Mouse (Mus musculus) limb, embryonic 10.5 days (tissue): ENCODE results near the gene Tnik. TPM values are rescaled to one million over a fixed set of nuclear protein-coding genes. Genes with fewer than 3 reads are reported as not detected.

Experiments
- DNase-seq: peaks from one replicate; pipeline ENCODE4 v3.0.0-alpha.2; 2017; ENCODE audit warnings: low spot score
- H3K27ac ChIP-seq: fragments of 300-500 bp; sonication (generic); 2 replicates; pipeline ENCODE4 v1.5.1; 2016; ENCODE audit warnings: mild to moderate bottlenecking
- H3K27me3 ChIP-seq: fragments of 300-500 bp; sonication (generic); 2 replicates; pipeline ENCODE4 v1.6.1; 2016; ENCODE audit warnings: low read depth, mild to moderate bottlenecking; ENCODE audit not compliant: poor library complexity, severe bottlenecking
- H3K36me3 ChIP-seq: fragments of 300-500 bp; sonication (generic); 2 replicates; pipeline ENCODE4 v1.6.1; 2016; ENCODE audit warnings: mild to moderate bottlenecking, moderate library complexity
- H3K4me1 ChIP-seq: fragments of 300-500 bp; sonication (generic); 2 replicates; pipeline ENCODE4 v1.6.1; 2016
- H3K4me3 ChIP-seq: fragments of 300-500 bp; sonication (generic); 2 replicates; pipeline ENCODE4 v1.5.1; 2016; ENCODE audit warnings: mild to moderate bottlenecking, moderate library complexity
- H3K9me3 ChIP-seq: fragments of 300-500 bp; sonication (generic); replicated peaks from 2 replicates; pipeline ENCODE4 v1.6.1; 2016; ENCODE audit warnings: mild to moderate bottlenecking
- WGBS: fragments of 180-500 bp; shearing (Covaris S2); methylation state at CpG from one replicate; pipeline ENCODE4 v1.1.7; 2016; 5-methylcytosine and 5-hydroxymethylcytosine counted together
- polyA plus RNA-seq: library from polyadenylated mRNA; unstranded; fragments of >200 nt; fragmentation: Nextera tagmentation; extraction: Ambion mirVana; gene quantifications from 2 replicates; pipeline ENCODE4 v1.2.1, GENCODE M21; 2016

Gene Tnik
- polyA plus RNA-seq, 1 experiment from 2014 or later = 1.9 TPM

- peak overlapping the region; percentile 10; the same call in 1 of the 2 replicates for H3K27ac ChIP-seq
- no peak overlapping the region for H3K4me3 ChIP-seq
- H3K9me3 ChIP-seq = no peaks in the 10 kb centered on the region
- peaks cover 18% of the 10 kb centered on the region; the same call in 1 of the 2 replicates for H3K27me3 ChIP-seq
- WGBS = 65% methylated on average over 4 of the region's 4 CpGs
- H3K4me1 ChIP-seq = peaks cover 22% of the 10 kb centered on the region
- no peak for DNase-seq
- no peaks in the 10 kb centered on the region for H3K36me3 ChIP-seq
These were observed 295.4 kb downstream of the Tnik start for GRCm38 (mm10) chr3:28558328-28558871.

- no peak for DNase-seq
- Histone ChIP-seq H3K9me3 (no peaks in the 10 kb centered on the region; the same call in 1 of the 2 replicates), H3K4me3 (no peak overlapping the region), H3K36me3 (no peaks in the 10 kb centered on the region), H3K27me3 (0 out of 2 replicates have a peak, but pooled peaks cover 6% of the 10 kb centered on the region), H3K27ac (no peak overlapping the region), H3K4me1 (peaks cover 22% of the 10 kb centered on the region)
- 59% methylated on average over 4 of the region's 4 CpGs for WGBS
These were observed 298.4 kb downstream of the Tnik start for GRCm38 (mm10) chr3:28561408-28561807.

- H3K27ac ChIP-seq = no peak overlapping the region
- H3K4me3 ChIP-seq = no peak overlapping the region
- H3K4me1 ChIP-seq = peaks cover 11% of the 10 kb centered on the region
- WGBS = 74% methylated on average over 10 of the region's 10 CpGs
- DNase-seq = peak; percentile 53
- H3K36me3 ChIP-seq = no peaks in the 10 kb centered on the region
- H3K9me3 ChIP-seq = no peaks in the 10 kb centered on the region; the same call in 1 of the 2 replicates
- H3K27me3 ChIP-seq = 0 out of 2 replicates have a peak, but pooled peaks cover 6% of the 10 kb centered on the region
These were observed 299.8 kb downstream of the Tnik start for GRCm38 (mm10) chr3:28562612-28563332.

- Histone ChIP-seq H3K27ac (no peak overlapping the region), H3K27me3 (0 out of 2 replicates have a peak, but pooled peaks cover 4% of the 10 kb centered on the region), H3K36me3 (no peaks in the 10 kb centered on the region), H3K4me3 (no peak overlapping the region), H3K4me1 (no peaks in the 10 kb centered on the region), H3K9me3 (no peaks in the 10 kb centered on the region; the same call in 1 of the 2 replicates)
- DNase-seq = no peak
- 80% methylated on average over 12 of the region's 12 CpGs for WGBS
These were observed 301.6 kb downstream of the Tnik start for GRCm38 (mm10) chr3:28564370-28565357.

DNA sequence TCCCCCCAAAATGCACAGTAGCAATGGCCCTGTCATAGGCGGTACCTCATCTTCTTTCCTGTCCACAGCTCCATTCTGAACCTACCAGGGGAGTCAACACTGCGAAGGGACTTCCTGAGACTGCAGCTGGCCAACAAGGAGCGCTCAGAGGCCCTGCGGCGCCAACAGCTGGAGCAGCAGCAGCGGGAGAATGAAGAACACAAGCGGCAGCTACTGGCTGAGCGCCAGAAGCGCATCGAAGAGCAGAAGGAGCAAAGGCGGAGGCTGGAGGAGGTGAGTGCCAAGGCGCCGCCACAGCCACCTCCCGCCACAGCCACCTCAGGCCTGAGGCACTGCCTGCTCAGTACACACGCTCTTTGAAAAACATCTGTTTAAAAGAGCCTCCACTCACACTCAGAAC lies 314.3 kb downstream of the Tnik start:
- peaks cover 5% of the 10 kb centered on the region for H3K4me1 ChIP-seq
- peak; percentile 50 for DNase-seq
- H3K4me3 ChIP-seq = no peak overlapping the region
- 35% methylated on average over 15 of the region's 15 CpGs for WGBS
- H3K27me3 ChIP-seq = no peaks in the 10 kb centered on the region
- H3K9me3 ChIP-seq = no peaks in the 10 kb centered on the region
- H3K27ac ChIP-seq = no peak overlapping the region
- H3K36me3 ChIP-seq = no peaks in the 10 kb centered on the region

GRCm38 (mm10) chr3:28578950-28579615 lies 316.1 kb downstream of the Tnik start:
- H3K4me1 ChIP-seq = peaks cover 5% of the 10 kb centered on the region
- WGBS = 92% methylated on average over 18 of the region's 18 CpGs
- no peaks in the 10 kb centered on the region for H3K9me3 ChIP-seq
- no peak for DNase-seq
- H3K4me3 ChIP-seq = no peak overlapping the region
- no peak overlapping the region for H3K27ac ChIP-seq
- no peaks in the 10 kb centered on the region for H3K36me3 ChIP-seq
- H3K27me3 ChIP-seq = no peaks in the 10 kb centered on the region

- 91% methylated on average over 9 of the region's 9 CpGs for WGBS
- no peak for DNase-seq
- H3K4me1 ChIP-seq = no peaks in the 10 kb centered on the region
- H3K9me3 ChIP-seq = no peaks in the 10 kb centered on the region
- no peaks in the 10 kb centered on the region for H3K36me3 ChIP-seq
- no peak overlapping the region for H3K4me3 ChIP-seq
- H3K27ac ChIP-seq = no peak overlapping the region
- H3K27me3 ChIP-seq = no peaks in the 10 kb centered on the region
These were observed 322.9 kb downstream of the Tnik start for GRCm38 (mm10) chr3:28585750-28586465.

DNA sequence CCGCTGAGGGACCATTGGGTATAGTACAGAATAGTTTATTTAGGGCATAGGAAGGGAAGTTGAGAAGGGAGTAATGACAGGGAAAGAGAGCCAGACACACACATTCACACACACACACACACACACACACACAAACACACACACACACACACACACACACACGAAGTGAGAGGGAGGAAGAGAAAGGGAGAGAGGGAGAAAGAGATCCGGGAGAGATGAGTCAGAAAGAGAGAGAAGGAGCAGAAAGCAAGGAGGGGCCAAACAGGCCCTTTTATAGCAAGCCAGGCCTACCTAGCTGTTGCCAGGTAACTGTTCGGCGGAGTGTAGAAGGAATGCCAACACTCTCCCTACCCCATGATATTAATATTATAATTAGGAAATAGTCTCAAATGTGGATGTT lies 324.8 kb downstream of the Tnik start:
- no peak overlapping the region for H3K27ac ChIP-seq
- no peak for DNase-seq
- H3K36me3 ChIP-seq = no peaks in the 10 kb centered on the region
- no peaks in the 10 kb centered on the region for H3K27me3 ChIP-seq
- H3K4me3 ChIP-seq = no peak overlapping the region
- WGBS = 80% methylated on average over 5 of the region's 5 CpGs
- H3K4me1 ChIP-seq = no peaks in the 10 kb centered on the region
- H3K9me3 ChIP-seq = no peaks in the 10 kb centered on the region

GRCm38 (mm10) chr3:28591345-28591744 lies 328.3 kb downstream of the Tnik start:
- H3K27me3 ChIP-seq = no peaks in the 10 kb centered on the region
- no peaks in the 10 kb centered on the region for H3K4me1 ChIP-seq
- H3K36me3 ChIP-seq = no peaks in the 10 kb centered on the region
- H3K9me3 ChIP-seq = no peaks in the 10 kb centered on the region
- no peak overlapping the region for H3K27ac ChIP-seq
- H3K4me3 ChIP-seq = no peak overlapping the region
- DNase-seq = no peak
- WGBS = 79% methylated on average over 7 of the region's 7 CpGs

GRCm38 (mm10) chr3:28593922-28594321 lies 330.9 kb downstream of the Tnik start:
- H3K27me3 ChIP-seq = no peaks in the 10 kb centered on the region
- no peaks in the 10 kb centered on the region for H3K9me3 ChIP-seq
- no peaks in the 10 kb centered on the region for H3K4me1 ChIP-seq
- H3K36me3 ChIP-seq = no peaks in the 10 kb centered on the region
- 94% methylated on average over 16 of the region's 16 CpGs for WGBS
- H3K27ac ChIP-seq = no peak overlapping the region
- DNase-seq = no peak
- no peak overlapping the region for H3K4me3 ChIP-seq

- no peaks in the 10 kb centered on the region for H3K36me3 ChIP-seq
- no peak for DNase-seq
- no peaks in the 10 kb centered on the region for H3K4me1 ChIP-seq
- WGBS = 93% methylated on average over 2 of the region's 2 CpGs
- H3K9me3 ChIP-seq = no peaks in the 10 kb centered on the region
- no peaks in the 10 kb centered on the region for H3K27me3 ChIP-seq
- H3K27ac ChIP-seq = no peak overlapping the region
- no peak overlapping the region for H3K4me3 ChIP-seq
These were observed 336.5 kb downstream of the Tnik start for GRCm38 (mm10) chr3:28599476-28599875.

DNA sequence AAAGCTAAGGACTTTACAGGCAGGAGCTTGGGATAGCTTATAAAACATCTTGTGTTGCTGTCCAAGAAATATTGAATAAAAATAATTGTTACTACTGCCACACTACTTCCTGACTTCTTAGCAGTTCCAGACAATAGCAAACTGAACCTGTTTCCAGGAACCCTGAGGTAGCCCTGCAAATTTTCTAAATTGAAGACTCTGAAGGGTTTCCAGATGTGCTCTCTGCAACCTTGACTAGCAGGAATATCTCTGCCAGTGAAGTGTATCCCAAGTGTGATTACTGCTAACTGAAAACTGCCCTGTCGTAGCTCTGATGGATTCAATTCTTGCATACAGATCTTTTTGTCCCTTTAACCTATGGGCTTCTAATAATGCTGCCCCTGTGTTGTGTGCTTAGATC lies 343.7 kb downstream of the Tnik start:
- 56% methylated on average over 1 of the region's 1 CpGs for WGBS
- no peaks in the 10 kb centered on the region for H3K36me3 ChIP-seq
- H3K9me3 ChIP-seq = no peaks in the 10 kb centered on the region
- H3K4me3 ChIP-seq = no peak overlapping the region
- no peaks in the 10 kb centered on the region for H3K27me3 ChIP-seq
- H3K4me1 ChIP-seq = 0 out of 2 replicates have a peak, but pooled peaks cover 4% of the 10 kb centered on the region
- no peak overlapping the region for H3K27ac ChIP-seq
- no peak for DNase-seq
